Mouse (Mus musculus) c-Kit-negative CD71-positive TER-119-positive erythroid progenitor cells, embryonic 14.5 days (primary cell): ENCODE results near the gene Osgep.
A peak's percentile ranks its signal among the peaks of the same experiment; 100 is the strongest.
"Not testable (repeated sequence)": the region's sequence is repeated elsewhere in the genome, so short reads cannot be mapped to it uniquely, and the experiment has no call there.

ENCODE experiments used
- DNase-seq: peaks from one replicate; pipeline ENCODE4 v3.0.0-alpha.2; 2013; ENCODE audit warnings: low read depth, low spot score

Osgep gene

DNA sequence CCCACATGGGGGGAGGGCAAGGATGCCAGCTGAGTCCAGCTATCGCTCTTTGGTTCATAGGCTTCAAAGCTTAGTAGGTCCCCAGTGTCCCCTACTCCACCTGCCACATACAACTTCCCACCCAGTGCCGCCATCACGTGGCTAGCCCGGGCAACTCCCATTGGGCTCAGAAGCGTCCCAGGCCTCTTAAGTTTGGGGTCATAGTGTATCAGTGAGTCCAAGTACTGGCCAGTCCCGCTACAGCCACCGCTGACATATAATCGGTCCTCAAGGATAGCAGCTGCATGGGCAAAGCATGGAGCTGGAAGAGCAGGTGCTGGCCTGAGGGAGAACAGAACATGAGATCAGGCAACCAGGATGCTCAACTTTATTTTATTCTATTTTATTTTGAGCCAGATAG, 33.1 kb downstream of the Osgep start:
- DNase-seq = no peak

DNA sequence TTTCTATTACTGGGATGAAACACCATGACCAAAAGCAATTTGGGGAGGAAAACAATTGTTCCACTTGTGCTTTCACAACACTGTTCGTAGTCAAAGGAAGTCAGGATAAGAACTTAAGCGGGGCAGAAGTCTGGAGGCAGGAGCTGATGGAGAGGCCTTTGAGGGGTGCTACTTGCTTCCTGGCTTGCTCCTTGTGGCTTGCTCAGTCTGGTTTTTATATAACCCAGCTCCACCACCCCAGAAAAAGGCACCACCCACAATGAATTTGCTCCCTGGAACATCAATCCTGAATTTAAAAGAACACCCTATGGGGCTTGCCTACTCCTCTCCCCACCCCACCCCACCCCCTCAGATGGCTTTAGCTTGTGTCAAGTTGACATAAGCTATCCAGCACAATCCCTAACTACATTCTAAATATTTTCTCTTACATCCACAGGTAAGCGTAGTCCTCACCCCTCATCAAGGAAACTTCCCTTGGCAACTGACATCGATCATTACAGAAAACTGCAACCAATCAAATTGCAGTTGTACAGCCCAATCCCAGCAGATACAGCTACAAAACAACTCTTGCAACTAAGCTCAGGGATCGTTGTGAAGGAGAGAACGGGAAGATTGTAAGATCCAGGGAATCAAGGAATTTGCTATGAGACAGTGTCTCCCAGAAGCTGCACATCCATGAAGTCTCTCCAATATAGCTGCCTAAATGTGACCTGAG, 48.3 kb downstream of the Osgep start:
- DNase-seq = no peak

- no peak for DNase-seq
These were observed 49.0 kb downstream of the Osgep start for GRCm38 (mm10) chr14:50875591-50876230.

DNA sequence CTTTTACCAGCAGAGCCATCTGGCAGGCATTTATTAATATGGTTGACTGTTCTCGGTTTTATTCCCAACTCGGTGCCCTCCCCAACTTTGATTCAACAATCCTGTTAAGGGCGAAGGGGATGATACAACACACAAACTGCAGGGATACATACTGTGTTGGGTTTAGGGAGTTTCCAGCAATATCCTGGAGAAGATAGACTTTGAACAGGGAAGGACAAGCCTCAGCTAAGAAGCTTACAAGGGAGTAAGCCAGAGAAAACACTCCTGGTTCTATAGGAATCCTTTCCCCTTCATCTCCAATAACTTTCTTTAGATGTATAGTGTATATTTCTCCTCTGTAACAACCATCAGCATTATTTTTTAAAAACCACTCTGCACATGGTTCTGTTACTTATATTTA, 49.5 kb downstream of the Osgep start:
- no peak for DNase-seq

DNA sequence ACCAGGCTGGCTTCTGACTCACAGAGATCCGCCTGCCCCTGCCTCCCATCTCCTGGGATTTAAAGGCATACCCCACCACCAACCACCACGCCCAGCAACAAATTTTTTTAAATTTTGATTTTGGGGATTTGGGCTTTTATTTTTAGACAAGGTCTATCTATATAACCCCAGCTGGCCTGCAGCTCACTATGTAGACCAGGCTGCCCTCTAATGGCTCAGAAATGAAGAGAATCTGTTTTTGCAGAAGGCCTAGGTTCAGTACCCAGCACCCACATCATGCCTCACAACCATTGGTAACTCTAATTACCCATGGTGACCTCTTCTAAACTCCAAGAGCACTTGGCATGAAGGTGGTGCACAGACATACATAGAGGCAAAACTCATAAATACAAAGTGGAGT, 53.4 kb downstream of the Osgep start:
- no peak for DNase-seq

GRCm38 (mm10) chr14:50870805-50871143, 53.9 kb downstream of the Osgep start:
- no peak for DNase-seq

- peak; percentile 13 for DNase-seq
These were observed 54.5 kb downstream of the Osgep start, which contains the start of gene Tep1 for GRCm38 (mm10) chr14:50869889-50870804. Gene Tep1, minus strand, starts transcription at chr14:50870560.

GRCm38 (mm10) chr14:50868656-50869055, 56.0 kb downstream of the Osgep start:
- DNase-seq = no peak

- no peak for DNase-seq
These were observed 56.5 kb downstream of the Osgep start for GRCm38 (mm10) chr14:50868211-50868610.

GRCm38 (mm10) chr14:50866966-50867365, 57.7 kb downstream of the Osgep start:
- DNase-seq = no peak

DNA sequence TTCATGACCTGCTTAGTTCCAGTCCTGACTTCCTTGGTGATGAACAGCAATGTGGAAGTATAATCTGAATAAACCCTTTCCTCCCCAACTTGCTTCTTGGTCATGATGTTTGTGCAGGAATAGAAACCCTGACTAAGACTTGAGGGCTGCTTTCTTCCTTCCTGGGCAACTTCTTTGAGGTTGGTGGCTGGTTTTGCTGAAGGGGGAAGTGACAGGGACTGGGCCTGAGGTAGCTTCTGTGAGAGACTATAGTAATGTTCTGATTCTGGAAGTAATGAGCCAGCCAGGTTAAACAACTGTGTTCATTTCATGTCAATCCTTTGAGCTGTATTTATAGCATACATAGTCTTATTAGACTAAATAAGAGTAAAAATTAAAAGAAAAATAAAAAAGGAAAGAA, 59.7 kb downstream of the Osgep start:
- DNase-seq = not testable (repeated sequence)

- DNase-seq = no peak
These were observed 62.1 kb downstream of the Osgep start for GRCm38 (mm10) chr14:50862641-50863040.
